Mouse (Mus musculus) thymus, adult 18-20 months (tissue): ENCODE measurements around the gene Vti1a.

Experiments used
- DNase-seq, 2 experiments: peaks; one replicate each; pipeline ENCODE4 v3.0.0; 2022; ENCODE audit warnings: mixed read lengths in 2 of 2

Vti1a gene

GRCm38 (mm10) chr19:55564104-55564938, 248.2 kb downstream of the Vti1a start:
- no peak for DNase-seq

- DNase-seq: no peak
Observed at GRCm38 (mm10) chr19:55565111-55565510, 249.0 kb downstream of the Vti1a start.

- DNase-seq: no peak
Observed at GRCm38 (mm10) chr19:55565523-55566369, 249.7 kb downstream of the Vti1a start.

GRCm38 (mm10) chr19:55569114-55569513, 253.0 kb downstream of the Vti1a start:
- DNase-seq: no peak

GRCm38 (mm10) chr19:55569894-55570293, 253.8 kb downstream of the Vti1a start:
- no peak for DNase-seq

GRCm38 (mm10) chr19:55570520-55571296, 254.6 kb downstream of the Vti1a start:
- no peak for DNase-seq

GRCm38 (mm10) chr19:55571486-55571885, 255.4 kb downstream of the Vti1a start:
- no peak for DNase-seq

- DNase-seq: no peak
Observed at GRCm38 (mm10) chr19:55577306-55578042, 261.4 kb downstream of the Vti1a start.

- no peak for DNase-seq
Observed at GRCm38 (mm10) chr19:55578094-55579085, 262.3 kb downstream of the Vti1a start.

GRCm38 (mm10) chr19:55579310-55579709, 263.2 kb downstream of the Vti1a start:
- DNase-seq: no peak

GRCm38 (mm10) chr19:55580152-55580551, 264.1 kb downstream of the Vti1a start:
- no peak for DNase-seq

- no peak for DNase-seq
Observed at GRCm38 (mm10) chr19:55580667-55581066, 264.6 kb downstream of the Vti1a start.

GRCm38 (mm10) chr19:55582896-55583653, 267.0 kb downstream of the Vti1a start:
- no peak for DNase-seq

- no peak for DNase-seq
Observed at GRCm38 (mm10) chr19:55585270-55586224, 269.5 kb downstream of the Vti1a start.

- DNase-seq: no peak
Observed at GRCm38 (mm10) chr19:55587638-55588421, 271.7 kb downstream of the Vti1a start.

GRCm38 (mm10) chr19:55588948-55589896, 273.1 kb downstream of the Vti1a start:
- no peak for DNase-seq
